Mouse (Mus musculus) ES-Bruce4 (cell line): ENCODE data around the gene Serpinb1c.

Experiments
- CTCF ChIP-seq: IDR thresholded peaks from one replicate; pipeline ENCODE4 v1.8.1; 2011; ENCODE audit warnings: low read depth, low read length
- POLR2A ChIP-seq: IDR thresholded peaks from one replicate; pipeline ENCODE4 v1.8.1; 2011; ENCODE audit warnings: low read length; ENCODE audit not compliant: insufficient read depth

DNA sequence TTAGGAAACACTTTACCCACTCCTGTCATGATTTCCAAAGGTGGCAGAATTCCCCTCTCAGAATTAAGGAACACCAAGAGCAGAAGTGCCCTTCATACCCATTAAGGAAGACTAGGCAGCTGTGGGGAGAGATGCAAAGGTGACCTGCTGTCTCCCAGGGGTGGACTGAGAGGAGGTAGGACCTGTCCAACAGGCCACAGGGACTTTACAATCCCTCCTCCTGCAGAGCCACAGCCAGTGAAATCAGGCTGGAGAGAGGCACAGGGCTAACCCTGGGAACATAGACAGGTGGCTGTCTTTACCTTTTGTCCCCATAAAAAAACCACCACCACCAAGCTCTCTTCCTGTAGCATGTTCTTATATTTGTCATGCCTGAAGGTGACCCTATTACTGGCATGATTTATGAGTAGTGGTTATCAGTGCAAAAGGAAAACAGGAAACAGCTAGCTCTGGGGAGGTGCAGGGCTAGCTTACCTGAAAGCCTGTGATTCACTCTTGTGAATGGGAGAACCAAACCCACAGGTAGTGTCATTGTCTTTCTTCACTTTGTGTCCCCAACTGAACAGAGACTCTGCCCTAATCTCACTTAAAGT lies 48.4 kb downstream of the Serpinb1c start:
- TF ChIP-seq CTCF = no peak
- no peak for TF ChIP-seq POLR2A
